ENCODE assay signal across 23 mouse cellular contexts in genomic region chr19:23858091-23858490, GRCm38 (mm10).
DNase-seq lines count a peak whose midpoint lies in the region; ATAC-seq and TF ChIP-seq lines count a peak whose summit lies in the region.
"Had no signal": no experiment of that assay in that cellular context is flagged by ENCODE, and none has a peak within 500 bp of the region (broad histone marks: within the 10 kb centered on the region; RNA-seq: fewer than 3 reads in every experiment).

No protein-coding gene starts in this region.

- WGBS in hindbrain, postnatal 0 days: 94% methylated on average over 4 of the region's 4 CpGs
- 98% methylated on average over 4 of the region's 4 CpGs for WGBS in hindbrain, embryonic 14.5 days

- no peak overlapping the region for H3K9ac ChIP-seq in hindbrain, postnatal 0 days (replicated peaks; ENCODE audit: low read length)
- H3K9ac ChIP-seq in hindbrain, embryonic 14.5 days: no peak overlapping the region
- H3K9ac ChIP-seq: embryonic facial prominence, embryonic 12.5 days; forebrain, embryonic 15.5 days; liver, embryonic 13.5 days; neural tube, embryonic 13.5 days; stomach, embryonic 15.5 days had no signal

- no peak for DNase-seq in hindbrain, postnatal 0 days (ENCODE audit: low spot score)
- DNase-seq in hindbrain, embryonic 14.5 days (ENCODE audit: low spot score): no peak
- peak; percentile 56 for DNase-seq in testis, postnatal 10 days (ENCODE audit: low spot score)
- no peak for DNase-seq in testis, postnatal 14 days (ENCODE audit: low spot score)
- DNase-seq in Patski (ENCODE audit: low read depth, low spot score): no peak
- no peak for DNase-seq in layer of hippocampus, adult 9-10 months (ENCODE audit: low spot score)
- no peak for DNase-seq in MN1 (ENCODE audit: low spot score)
- DNase-seq: adrenal gland, adult 2 months; cerebellum, adult 11 months; cerebellum, postnatal 25 days; gastrocnemius, adult 2 months; heart, adult 18-20 months; liver, embryonic 13.5 days; lung, postnatal 4 days; right cerebral cortex, postnatal 14 days; thymus, postnatal 25 days had no signal

- H3K4me1 ChIP-seq in hindbrain, postnatal 0 days (ENCODE audit: insufficient read depth, low read length): no peaks in the 10 kb centered on the region
- 0 out of 2 replicates have a peak, but pooled peaks cover 3% of the 10 kb centered on the region for H3K4me1 ChIP-seq in hindbrain, embryonic 14.5 days (replicated peaks; ENCODE audit: control insufficient read depth, insufficient read depth, low read length)
- H3K4me1 ChIP-seq: embryonic facial prominence, embryonic 12.5 days; liver, embryonic 13.5 days; stomach, embryonic 15.5 days had no signal

- in situ Hi-C loops in Patski (cut with MboI; ENCODE audit: low pct_unique_long_range_greater_than_20kb): loop anchor here (5.0 kb wide), 2 partner anchors 99 to 414 kb away; no protein-coding TSS in a partner anchor

- no peak overlapping the region for H3K4me3 ChIP-seq in hindbrain, postnatal 0 days (ENCODE audit: low read length)
- no peak overlapping the region for H3K4me3 ChIP-seq in hindbrain, embryonic 14.5 days (replicated peaks; ENCODE audit: low read length)
- H3K4me3 ChIP-seq: embryonic facial prominence, embryonic 12.5 days; forebrain, embryonic 15.5 days; gastrocnemius, adult 2 months; limb, embryonic 10.5 days; liver, embryonic 13.5 days; midbrain, embryonic 10.5 days; neural tube, embryonic 13.5 days; stomach, embryonic 15.5 days had no signal

- H3K4me2 ChIP-seq in hindbrain, postnatal 0 days (ENCODE audit: low read depth, low read length): no peak overlapping the region
- no peak overlapping the region for H3K4me2 ChIP-seq in hindbrain, embryonic 14.5 days (replicated peaks)
- H3K4me2 ChIP-seq: embryonic facial prominence, embryonic 12.5 days; forebrain, embryonic 15.5 days; liver, embryonic 13.5 days; neural tube, embryonic 13.5 days; stomach, embryonic 15.5 days had no signal

- H3K27ac ChIP-seq in hindbrain, postnatal 0 days: no peak overlapping the region
- H3K27ac ChIP-seq in hindbrain, embryonic 14.5 days: no peak overlapping the region
- H3K27ac ChIP-seq: embryonic facial prominence, embryonic 12.5 days; forebrain, embryonic 15.5 days; gastrocnemius, adult 2 months; limb, embryonic 10.5 days; liver, embryonic 13.5 days; midbrain, embryonic 10.5 days; neural tube, embryonic 13.5 days; stomach, embryonic 15.5 days had no signal

- H3K36me3 ChIP-seq in hindbrain, postnatal 0 days (ENCODE audit: insufficient read depth, low read length): no peaks in the 10 kb centered on the region
- H3K36me3 ChIP-seq in hindbrain, embryonic 14.5 days (replicated peaks; ENCODE audit: control insufficient read depth, insufficient read depth): no peaks in the 10 kb centered on the region
- H3K36me3 ChIP-seq: embryonic facial prominence, embryonic 12.5 days; forebrain, embryonic 15.5 days; limb, embryonic 10.5 days; liver, embryonic 13.5 days; midbrain, embryonic 10.5 days; stomach, embryonic 15.5 days had no signal

- POLR2A ChIA-PET in Patski (lab: Charles Lee): interaction anchor here (0.8 kb wide), 1 partner anchor 80 kb away, joined by 4 read pairs; no protein-coding TSS in a partner anchor

- no peaks in the 10 kb centered on the region for H3K27me3 ChIP-seq in hindbrain, postnatal 0 days (ENCODE audit: insufficient read depth, low read length)
- H3K27me3 ChIP-seq in hindbrain, embryonic 14.5 days (ENCODE audit: control insufficient read depth, insufficient read depth, low read length): no peaks in the 10 kb centered on the region
- peaks cover 28% of the 10 kb centered on the region for H3K27me3 ChIP-seq in Patski
- H3K27me3 ChIP-seq: embryonic facial prominence, embryonic 12.5 days; forebrain, embryonic 15.5 days; liver, embryonic 13.5 days; neural tube, embryonic 13.5 days; stomach, embryonic 15.5 days had no signal

- CTCF ChIA-PET in Patski (lab: Charles Lee): interaction anchor here (0.9 to 8.1 kb wide), 4 partner anchors 23 to 103 kb away, joined by 3 to 72 read pairs (median 3); no protein-coding TSS in a partner anchor

- no peaks in the 10 kb centered on the region for H3K9me3 ChIP-seq in hindbrain, postnatal 0 days (ENCODE audit: low read length)
- 0 out of 2 replicates have a peak, but pooled peaks cover 5% of the 10 kb centered on the region for H3K9me3 ChIP-seq in hindbrain, embryonic 14.5 days (ENCODE audit: control insufficient read depth, low read length)
- H3K9me3 ChIP-seq: embryonic facial prominence, embryonic 12.5 days; forebrain, embryonic 15.5 days; limb, embryonic 10.5 days; liver, embryonic 13.5 days; neural tube, embryonic 13.5 days; stomach, embryonic 15.5 days had no signal

- no peak for ATAC-seq in hindbrain, postnatal 0 days
- ATAC-seq in hindbrain, embryonic 14.5 days (ENCODE audit: low FRiP score): no peak
- no peak for ATAC-seq in Patski
- ATAC-seq: forebrain, embryonic 15.5 days; intestine, embryonic 16.5 days had no signal

- peak; percentile 27 for TF ChIP-seq CTCF in hindbrain, postnatal 0 days (IDR thresholded peaks at IDR 0.05; ENCODE audit: low read depth)
- peak; percentile 42 for TF ChIP-seq CTCF in Patski (IDR thresholded peaks at IDR 0.05)
